Mouse (Mus musculus): ENCODE data around the gene Camk2n2.

The Camk2n2 gene

DNA sequence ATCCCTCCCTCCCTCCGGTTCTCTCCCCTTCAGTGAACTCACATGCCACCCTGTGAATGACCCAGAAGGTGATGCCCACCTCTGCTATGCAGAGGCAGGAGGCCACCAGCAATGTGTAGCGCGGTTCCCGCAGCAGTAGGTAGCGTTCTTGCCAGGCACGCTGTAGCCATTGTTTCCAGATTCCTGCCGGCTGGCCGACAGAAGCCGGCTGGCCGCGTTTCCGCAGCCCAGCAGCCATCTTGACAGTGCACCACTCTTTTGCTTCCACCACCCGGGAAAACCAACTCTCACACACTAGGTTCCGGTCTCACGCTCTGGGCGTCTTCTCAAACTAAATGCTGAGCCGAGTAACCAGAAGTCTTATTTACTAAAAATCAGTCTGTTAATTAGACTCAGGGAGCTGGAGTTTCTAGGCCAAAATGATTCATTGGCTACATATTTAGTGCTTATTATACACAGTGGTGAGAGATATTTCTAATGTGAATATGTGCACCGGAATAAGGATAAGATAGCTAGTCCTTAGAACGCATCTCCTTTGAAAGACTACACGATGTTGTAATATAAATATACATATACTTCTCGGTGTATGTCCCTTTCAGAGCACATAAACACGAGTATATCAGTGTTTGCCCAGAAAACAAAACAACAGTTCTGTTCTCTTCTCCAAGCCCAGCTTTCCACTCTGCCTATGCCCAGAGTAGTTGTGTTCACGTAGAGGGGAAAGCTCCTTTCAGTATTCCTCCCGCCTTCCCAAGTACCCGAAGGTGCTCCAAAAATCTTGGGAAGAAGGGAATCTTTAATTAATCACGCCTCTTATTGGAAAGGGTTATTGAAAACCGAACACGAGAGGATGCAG, 10.4 kb downstream of the Camk2n2 start:
- peak; percentile 85 for DNase-seq

- no peak for DNase-seq
These were observed 16.4 kb downstream of the Camk2n2 start for GRCm38 (mm10) chr16:20604705-20605104.

DNA sequence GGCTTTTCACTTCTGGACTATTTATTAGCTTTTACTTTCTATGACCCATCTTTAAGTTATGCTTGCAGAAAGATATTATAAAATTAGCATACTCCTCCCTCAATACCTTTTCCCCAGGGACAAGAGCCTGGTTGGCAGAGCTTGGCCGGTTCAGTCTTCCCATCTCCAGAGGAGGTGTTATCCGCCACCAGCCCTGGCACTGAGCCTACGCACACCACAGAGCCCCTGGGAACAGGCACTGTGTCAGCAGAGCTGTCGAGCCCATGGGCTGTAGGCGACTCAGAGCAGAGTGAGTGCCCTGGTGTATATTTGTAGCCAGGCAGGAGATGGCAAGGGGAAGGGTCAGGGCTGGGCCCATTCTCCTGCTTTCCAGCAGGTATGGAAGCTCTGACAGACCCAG, 20.6 kb downstream of the Camk2n2 start:
- no peak for DNase-seq

GRCm38 (mm10) chr16:20596687-20597441, 24.2 kb downstream of the Camk2n2 start:
- no peak for DNase-seq

DNA sequence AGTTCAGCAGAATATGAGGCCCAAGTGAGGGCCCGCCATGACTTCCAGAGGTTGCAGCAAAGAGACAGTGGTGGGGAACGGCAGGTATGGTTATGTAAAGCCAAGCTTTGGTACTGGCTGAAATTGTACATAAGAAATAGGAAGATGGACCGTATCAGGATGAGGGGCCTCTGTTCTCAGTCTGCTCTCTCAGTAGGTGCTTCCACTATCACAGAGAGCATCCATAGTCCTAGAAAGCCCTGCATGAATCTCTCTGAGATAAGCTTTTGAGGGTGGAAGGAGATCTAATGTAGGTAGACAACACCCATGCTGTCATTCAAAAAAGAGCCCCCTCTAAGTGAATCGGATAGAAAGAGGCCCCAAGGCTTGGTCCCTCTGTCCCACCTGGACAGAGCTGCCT, 25.4 kb downstream of the Camk2n2 start:
- DNase-seq = no peak

DNA sequence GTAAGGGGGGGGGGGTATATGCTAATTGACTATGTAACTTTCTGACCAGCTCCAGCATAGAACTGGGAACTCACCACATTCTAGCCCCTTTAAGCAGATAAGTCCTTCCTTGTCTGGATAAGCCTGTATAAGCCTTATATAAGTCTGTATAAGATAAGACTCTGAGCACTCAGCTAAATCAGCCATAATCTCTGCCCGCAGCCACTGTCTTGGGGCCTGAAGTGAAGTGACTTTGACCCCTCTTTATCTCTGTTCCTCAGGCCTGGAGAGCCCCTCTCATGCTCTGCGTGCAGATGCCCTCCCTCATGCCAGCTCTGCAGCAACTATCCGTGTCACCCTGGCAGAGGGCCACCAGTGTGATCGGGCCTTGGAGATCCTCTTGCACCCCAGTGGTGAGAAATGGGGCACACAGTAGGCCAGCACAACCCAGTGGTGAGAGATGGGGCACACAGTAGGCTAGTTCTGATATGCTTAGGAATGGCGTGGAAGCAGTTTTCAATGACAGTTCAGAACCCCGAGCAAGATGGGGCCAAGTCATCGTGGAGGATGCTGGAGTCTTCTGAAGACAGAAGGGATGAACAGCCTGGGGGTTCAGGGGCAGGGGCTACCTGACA, 25.9 kb downstream of the Camk2n2 start:
- no peak for DNase-seq

- DNase-seq = no peak
These were observed 29.9 kb downstream of the Camk2n2 start for GRCm38 (mm10) chr16:20591076-20591705.

- DNase-seq = no peak
These were observed 30.4 kb downstream of the Camk2n2 start for GRCm38 (mm10) chr16:20590680-20591038.

DNA sequence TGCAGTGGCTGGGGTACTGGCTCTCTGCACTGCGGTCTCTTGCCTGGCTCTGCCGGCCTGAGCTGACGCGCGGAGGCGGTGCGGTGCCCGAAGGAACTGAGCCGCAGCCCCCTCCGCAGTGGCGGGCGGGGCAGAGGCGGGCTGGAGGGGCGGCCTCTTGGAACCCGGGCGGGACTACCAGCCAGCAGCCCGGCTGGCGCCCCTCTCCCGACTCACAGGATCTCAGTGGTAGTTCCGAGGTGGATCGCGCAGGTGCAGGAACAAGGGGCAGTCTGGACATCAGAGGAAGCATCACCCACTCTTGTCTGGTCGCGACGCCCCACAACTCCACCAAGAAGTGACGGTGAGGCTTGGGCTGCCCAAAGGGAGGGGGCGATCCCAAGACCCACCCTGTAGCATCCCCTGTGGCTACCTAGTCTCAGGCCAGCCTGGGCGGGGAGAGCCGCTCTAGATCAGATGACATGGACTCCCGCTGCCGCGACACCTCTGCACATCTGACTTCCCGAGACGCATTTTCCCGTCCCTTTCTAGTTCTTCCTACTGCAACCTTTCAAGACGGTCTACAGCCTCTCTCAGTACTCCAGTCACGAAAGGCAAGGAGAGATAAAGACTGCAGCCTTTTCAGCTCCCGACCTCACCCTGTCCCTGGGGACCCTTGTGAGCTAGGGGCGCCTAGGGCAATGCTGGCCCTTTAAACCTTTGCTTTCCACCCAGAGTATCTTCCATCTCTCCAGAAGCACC, 31.0 kb downstream of the Camk2n2 start:
- DNase-seq = no peak

DNA sequence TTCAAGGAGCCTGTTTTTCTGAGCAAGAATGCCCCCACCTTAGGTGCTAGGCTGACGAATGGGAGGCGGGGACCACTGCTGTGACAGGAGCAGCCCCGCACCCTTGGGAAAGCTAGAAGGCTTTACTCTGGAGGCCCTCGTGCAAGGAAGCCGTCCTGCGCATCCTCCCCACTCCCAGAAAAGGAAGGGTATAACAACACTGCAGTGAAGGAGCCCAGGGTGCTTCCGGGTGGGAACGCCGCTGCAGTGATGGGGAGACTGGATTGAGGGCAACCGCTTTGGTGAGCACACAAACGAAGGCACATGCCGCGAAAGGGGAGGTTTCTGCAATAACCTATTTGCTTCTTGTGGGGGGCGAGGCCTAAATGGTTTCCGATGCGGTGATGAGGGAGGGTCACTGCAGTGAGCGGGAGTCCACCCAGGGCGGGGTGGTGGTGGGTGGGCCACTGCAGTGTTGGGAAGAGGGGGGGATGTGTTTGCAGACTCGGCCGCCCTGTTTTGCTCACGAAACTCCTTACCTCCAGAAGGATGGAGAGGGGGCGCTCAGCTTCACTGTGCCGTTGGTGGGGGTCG, 31.6 kb downstream of the Camk2n2 start, which contains the start of gene Vwa5b2:
Gene Vwa5b2 (plus strand): TSS at position 106 of the 573 bp plus-strand sequence.
- DNase-seq = no peak

Data from lung, postnatal 10 days (tissue).